In genomic region chr1:157552749-157553451, GRCm38 (mm10) we compare ENCODE assay signal across 8 mouse cellular contexts. TPM values are rescaled to one million over a fixed set of nuclear protein-coding genes. Genes with fewer than 3 reads are reported as not detected.
A peak's percentile ranks its signal among the peaks of the same experiment; 100 is the strongest.
DNase-seq lines count a peak whose midpoint lies in the region; ATAC-seq and TF ChIP-seq lines count a peak whose summit lies in the region.

No protein-coding gene starts in this region.

- no peak for TF ChIP-seq POLR2A in bone marrow, adult 2 months (IDR thresholded peaks at IDR 0.05; ENCODE audit: borderline replicate concordance, control insufficient read depth, low read depth, low read length)
- no peak for TF ChIP-seq POLR2A in embryonic fibroblast, embryonic 13.5 days (IDR thresholded peaks at IDR 0.05; ENCODE audit: low read depth, low read length)

- H3K27ac ChIP-seq in gastrocnemius, adult 2 months, result no peak overlapping the region
- H3K27ac ChIP-seq in bone marrow, adult 2 months (ENCODE audit: control insufficient read depth, insufficient read depth, low read depth, low read length, poor library complexity), result no peak overlapping the region
- no peak overlapping the region for H3K27ac ChIP-seq in embryonic fibroblast, embryonic 13.5 days (ENCODE audit: insufficient read depth, low read length)

- ATAC-seq in megakaryocyte-erythroid progenitor cell, adult 5-6 weeks (replicated peaks; ENCODE audit: low FRiP score, low TSS enrichment, poor library complexity, severe bottlenecking), result peak; percentile 93

- intact Hi-C loops in gastrocnemius, adult 2 months (cut with DNase I), result loop anchor here (5.0 kb wide), 1 partner anchor 1099 kb away; no protein-coding TSS in a partner anchor

- TF ChIP-seq CTCF in gastrocnemius, adult 2 months (IDR thresholded peaks at IDR 0.05), result peak; percentile 92
- peak; percentile 87 for TF ChIP-seq CTCF in bone marrow, adult 2 months (IDR thresholded peaks at IDR 0.05; ENCODE audit: control insufficient read depth, insufficient read depth, low read length)
- TF ChIP-seq CTCF in embryonic fibroblast, embryonic 13.5 days (IDR thresholded peaks at IDR 0.05; ENCODE audit: borderline replicate concordance, insufficient read depth, low read length), result peak; percentile 98

- 45% methylated on average over 7 of the region's 7 CpGs for WGBS in bone marrow, adult 2 months

- H3K4me3 ChIP-seq in gastrocnemius, adult 2 months, result no peak overlapping the region
- H3K4me3 ChIP-seq in bone marrow, adult 2 months (replicated peaks; ENCODE audit: control insufficient read depth, low read depth, low read length), result no peak overlapping the region
- H3K4me3 ChIP-seq in embryonic fibroblast, embryonic 13.5 days (ENCODE audit: insufficient read depth, low read length), result no peak overlapping the region

- DNase-seq in gastrocnemius, adult 2 months, result peak; percentile 45
- DNase-seq in gastrocnemius, adult 18-20 months (ENCODE audit: low spot score), result no peak
- DNase-seq in hindlimb bud, embryonic 11.5 days (ENCODE audit: extremely low spot score, low read depth, low spot score), result peak; percentile 22
- DNase-seq in left cerebral cortex, adult 11 months (ENCODE audit: low spot score), result peak; percentile 64
- peak; percentile 73 for DNase-seq in right cerebral cortex, postnatal 14 days

- H3K4me1 ChIP-seq in bone marrow, adult 2 months (ENCODE audit: control insufficient read depth, insufficient read depth, low read length), result peaks cover 2% of the 10 kb centered on the region; the same call in 1 of the 2 replicates
- no peaks in the 10 kb centered on the region for H3K4me1 ChIP-seq in embryonic fibroblast, embryonic 13.5 days (ENCODE audit: control insufficient read depth, insufficient read depth, low read length)

RNA-seq across cellular contexts. Expression of gene Sec16b, which starts 46.4 kb away (rescaled TPM):
- total RNA-seq in gastrocnemius, adult 2 months (2021), result 1 to 10 TPM in 1 of 2 experiments, under 1 TPM in 1; 0.66 to 1.1 TPM
- total RNA-seq in gastrocnemius, adult 18-20 months (2021), result under 1 TPM; 0.52 to 0.66 TPM
- 1.6 TPM in 1 of 2 replicates, not detected in the other for polyA plus RNA-seq in bone marrow, adult 2 months (2011; ENCODE audit: insufficient read depth, insufficient read length, low replicate concordance, missing spikeins)
- polyA plus RNA-seq in embryonic fibroblast, embryonic 13.5 days (2011; ENCODE audit: insufficient read length, low read depth, missing spikeins), result 9.8 and 13.9 TPM in 2 replicates
- 0.45 TPM in 1 of 2 replicates, not detected in the other for total RNA-seq in megakaryocyte-erythroid progenitor cell, adult 5-6 weeks (2014; fragmentation: Nextera tagmentation)
- not detected in 2 replicates for total RNA-seq in megakaryocyte-erythroid progenitor cell, adult 5-6 weeks (2017)
